Mouse (Mus musculus) ovary, adult 18-20 months (tissue): ENCODE measurements around the gene Eid2b.

Experiments
- DNase-seq: peaks from one replicate; pipeline ENCODE4 v3.0.0; 2022; ENCODE audit warnings: low spot score, mixed read lengths

Gene Eid2b

DNA sequence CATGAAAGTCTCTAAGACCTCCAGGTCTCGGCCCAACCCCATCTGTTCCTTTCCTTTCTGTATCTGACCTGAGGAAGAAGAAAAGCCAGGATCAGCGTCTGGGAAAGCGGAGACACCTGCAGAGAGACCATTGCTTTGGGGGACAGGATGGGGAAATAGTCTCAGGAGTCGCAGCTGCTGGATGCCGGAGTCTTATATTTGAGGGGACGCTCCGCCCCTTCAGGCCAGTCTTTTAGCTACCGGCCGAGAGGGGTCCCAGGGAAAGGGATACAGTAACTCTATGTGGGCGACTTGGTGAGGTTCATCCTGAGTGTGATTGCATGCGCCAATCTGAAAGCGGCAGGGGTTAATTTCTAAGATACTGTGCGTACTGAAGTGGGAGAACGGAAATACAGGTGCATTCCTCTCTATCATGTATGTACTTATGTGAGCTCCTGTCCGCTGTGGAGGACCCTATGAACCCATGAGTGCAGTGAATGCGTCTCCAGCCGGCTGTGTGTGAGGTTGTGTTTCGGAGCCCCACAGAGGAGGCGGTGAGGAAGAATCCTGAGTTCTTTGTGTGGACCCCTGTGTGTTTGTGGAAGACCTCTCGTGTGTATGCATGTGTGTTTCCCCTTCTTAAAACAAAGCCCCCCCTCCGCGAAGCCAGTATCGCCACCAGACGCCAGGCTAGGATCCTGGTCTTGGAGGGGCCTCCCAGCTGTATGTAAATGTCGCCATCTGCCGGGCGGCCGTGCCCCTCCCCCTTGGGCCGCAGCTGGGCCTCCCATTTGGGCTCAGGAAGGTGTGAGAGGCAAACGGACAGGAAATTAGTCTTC, 24.3 kb downstream of the Eid2b start, which contains the start of gene Dll3:
Dll3 (minus strand) TSS at position 623 of the 818 bp plus-strand sequence.
- no peak for DNase-seq

DNA sequence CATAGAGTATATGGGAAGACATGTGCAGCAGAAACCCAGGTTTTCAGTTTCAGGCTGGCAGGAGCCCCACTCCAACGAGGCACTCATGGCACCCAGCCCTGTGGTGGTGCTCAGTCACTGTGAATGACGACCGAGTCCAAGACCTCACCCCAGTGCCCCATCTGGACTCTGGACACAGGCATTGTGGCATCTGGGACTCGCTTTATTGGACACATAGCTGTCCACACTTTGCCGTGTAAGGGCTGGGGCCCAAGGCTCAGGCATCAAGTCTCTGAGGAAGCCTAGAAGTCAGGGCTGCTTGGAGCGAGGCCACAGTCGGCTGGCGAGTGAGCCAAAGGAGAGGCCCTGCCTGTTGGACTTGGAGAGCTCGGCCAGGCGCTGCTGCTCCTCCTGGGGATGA, 28.1 kb downstream of the Eid2b start:
- no peak for DNase-seq

DNA sequence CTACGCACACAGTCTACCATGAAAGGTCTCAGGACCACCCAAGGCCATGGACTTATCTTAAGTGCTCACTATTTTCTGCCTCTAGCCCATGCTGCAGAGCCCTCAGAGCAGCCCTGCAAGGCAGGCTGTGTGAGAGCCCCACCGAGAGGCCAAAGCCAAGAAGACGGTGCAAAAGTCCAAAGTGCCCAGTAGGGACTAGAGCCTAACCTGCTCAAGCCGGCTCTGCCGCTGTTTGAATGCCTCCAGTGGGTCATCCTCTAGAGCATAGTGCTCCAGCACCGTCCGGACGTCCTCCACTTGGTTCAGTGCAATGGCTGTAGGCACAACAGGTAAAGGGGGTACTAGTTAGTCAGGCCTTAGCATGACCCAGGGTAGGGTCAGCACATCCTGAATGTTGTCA, 28.7 kb downstream of the Eid2b start:
- DNase-seq, result no peak

DNA sequence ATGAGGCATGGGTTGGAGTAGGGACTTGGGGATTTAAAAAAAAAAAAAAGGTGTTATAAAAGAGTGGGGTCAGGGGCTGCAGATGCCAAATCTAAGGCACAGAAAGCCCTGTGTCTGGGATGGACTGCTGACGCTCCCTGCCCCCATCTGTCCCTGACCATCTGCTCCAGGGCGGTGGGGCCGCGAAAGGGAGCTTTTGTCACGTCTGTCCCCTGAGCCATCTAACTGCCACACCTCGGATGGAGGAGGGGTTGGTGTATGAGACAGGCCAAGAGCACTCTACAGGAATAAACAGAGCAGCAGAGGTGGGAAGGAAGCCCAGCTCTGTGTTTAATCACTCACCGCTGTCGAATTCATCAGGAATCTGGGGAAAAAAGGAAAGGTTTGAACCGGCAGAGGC, 32.2 kb downstream of the Eid2b start:
- DNase-seq, result no peak

DNA sequence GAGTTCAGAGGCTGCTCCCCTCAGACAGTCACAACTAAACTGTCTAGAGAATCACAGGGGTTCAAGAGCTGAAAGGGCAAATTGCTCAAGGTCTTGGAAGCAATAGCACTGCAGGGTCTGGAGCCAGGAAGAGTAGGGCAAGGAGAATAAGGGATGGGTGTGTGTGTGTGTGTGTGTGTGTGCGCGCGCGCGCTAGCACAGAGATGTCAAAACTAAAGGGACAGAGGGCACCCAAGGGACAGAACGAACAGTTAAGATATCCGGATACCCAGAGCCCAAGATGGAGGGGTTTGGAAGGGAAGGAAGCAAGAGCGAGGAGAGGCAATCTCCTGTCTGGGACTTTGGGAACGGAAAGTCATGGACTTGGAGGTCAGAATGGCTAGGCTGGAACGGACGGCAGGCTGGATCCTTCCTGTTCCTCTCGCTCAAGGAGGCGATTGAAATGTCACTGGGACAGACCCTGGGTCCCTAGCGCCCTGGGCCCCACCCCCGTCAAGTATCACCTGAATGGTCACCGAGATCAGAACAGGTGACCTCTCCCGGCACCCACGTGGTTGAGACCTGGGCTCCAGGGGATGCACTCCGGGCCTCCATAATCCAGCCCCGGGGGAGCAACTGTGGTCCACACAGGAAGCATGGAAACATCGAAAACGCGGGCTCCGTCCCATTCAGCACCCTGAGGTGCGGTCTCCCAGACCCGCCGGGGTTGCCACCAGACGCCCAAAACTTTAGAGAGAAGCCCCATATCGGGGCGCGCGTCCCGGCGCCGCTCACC, 33.8 kb downstream of the Eid2b start:
- no peak for DNase-seq

DNA sequence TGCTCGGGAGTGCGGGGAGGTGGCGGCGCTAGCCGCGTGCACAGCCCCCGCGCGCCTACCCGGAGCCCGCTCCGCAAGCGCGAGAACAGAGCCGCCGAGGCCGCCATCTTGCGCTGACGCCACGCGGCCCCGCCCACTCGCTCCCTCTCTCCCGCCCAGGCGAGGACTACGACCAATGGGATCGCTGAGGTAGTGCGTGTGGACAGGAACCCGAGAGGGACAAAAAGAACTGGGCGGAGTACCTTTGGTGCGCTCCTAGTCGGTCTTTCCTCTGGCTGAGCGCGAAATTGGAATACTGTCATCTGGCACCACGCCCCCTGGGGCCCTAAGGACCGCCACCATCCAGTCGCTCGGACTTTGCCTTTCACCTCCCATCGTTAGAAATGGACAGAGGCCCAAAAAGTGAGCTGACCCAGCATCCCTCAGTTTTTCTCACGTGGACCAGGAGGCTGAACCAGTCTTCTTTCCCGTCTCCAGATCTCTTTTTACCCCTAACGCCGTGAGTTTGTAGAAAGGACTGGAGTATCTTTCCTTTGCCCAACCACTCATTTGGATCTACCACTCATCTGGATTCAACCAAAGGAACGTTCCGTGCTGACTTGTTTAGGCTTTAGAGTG, 34.5 kb downstream of the Eid2b start, which contains the start of gene Timm50:
Timm50 (minus strand) TSS at position 147 of the 618 bp plus-strand sequence.
- DNase-seq, result peak; percentile 94

DNA sequence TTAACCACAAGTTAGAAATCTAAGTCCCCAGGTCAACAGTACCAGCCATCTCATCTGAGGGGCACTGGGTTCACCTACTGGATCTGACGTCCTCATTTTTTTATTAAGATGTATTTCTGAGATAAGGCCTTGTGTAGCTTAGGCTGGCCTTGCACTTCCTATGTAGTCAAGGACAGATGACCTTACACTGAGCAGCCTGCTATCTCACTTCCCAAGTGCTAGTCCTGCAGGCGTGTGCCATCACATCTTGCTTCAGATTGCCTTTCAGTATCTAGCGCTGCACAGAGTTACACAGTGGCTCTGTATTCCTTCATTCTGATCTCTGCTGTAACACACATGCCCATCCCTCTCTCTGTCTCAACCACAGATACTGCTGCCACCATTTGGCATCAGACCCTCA, 40.5 kb downstream of the Eid2b start:
- no peak for DNase-seq

DNA sequence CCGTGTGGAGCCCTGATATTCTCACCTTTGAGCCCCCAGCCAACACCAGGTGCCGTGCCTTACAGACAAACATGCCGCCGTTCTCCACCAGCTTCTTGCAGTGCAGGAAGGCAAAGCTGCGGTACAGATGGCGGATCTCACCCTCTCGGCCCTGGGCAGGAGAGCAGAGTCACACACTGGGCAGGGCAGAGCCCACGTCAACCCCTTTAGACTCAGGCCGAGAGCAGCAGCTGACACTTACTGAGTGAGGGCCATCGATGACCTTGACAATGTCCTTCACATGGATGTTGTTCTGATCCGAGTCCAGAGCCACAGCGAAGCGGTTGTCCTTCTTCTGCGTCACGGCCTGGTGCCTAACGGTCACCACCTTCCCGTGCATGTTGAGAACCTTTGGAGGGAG, 41.2 kb downstream of the Eid2b start:
- DNase-seq, result no peak

DNA sequence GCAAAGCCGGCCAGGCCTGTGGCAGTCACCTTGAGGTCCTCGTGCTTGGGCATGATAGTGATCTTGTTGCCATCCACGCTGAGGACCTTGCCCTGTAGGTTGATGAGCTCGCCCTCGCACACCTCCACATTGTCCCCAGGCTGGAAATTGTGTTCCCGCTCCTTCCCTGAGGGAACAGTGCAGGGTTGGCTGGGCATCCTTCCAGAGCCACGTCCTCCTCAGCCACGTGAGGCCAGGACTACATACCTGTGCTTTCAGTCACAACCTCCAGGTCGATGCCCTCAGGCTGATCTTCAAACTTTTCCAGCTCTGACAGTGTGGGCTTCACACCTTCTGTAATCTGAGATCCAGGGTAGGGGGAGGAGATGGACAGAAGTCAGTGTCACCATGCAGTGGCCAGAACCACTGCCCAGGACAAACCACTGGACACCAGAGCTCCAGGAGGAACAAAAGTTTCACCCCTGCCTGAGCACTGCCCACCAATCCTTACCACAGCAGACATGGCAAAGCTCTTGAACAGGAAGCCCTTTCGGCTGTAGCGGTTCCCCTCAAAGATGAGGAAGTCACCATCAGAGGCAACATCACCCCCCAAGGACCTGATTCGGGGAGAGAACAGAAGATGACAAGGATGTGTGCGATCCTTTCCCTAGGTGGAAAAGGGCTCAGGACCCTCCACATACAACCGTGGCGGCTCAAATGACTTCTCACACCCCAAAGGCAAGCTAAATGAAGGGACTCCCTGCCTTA, 44.6 kb downstream of the Eid2b start:
- DNase-seq, result no peak

DNA sequence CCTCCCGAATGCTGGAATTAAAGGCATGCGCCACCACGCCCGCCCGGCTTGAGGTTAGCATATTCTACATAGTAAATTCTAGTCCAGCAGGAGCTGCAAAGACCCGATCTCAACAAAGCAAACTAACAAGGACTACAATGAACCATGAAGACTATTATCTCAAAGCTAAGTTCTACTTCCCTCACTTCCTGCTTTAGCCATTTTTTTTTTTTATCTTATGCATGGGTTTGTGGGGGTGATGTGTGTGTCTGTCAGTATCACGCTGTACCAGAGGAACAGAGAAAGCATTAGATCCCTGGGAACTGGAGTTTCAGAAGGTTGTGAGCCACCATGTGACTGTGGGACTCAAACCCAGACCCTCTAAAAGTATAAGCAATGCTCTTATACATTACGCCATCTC, 47.8 kb downstream of the Eid2b start:
- no peak for DNase-seq

DNA sequence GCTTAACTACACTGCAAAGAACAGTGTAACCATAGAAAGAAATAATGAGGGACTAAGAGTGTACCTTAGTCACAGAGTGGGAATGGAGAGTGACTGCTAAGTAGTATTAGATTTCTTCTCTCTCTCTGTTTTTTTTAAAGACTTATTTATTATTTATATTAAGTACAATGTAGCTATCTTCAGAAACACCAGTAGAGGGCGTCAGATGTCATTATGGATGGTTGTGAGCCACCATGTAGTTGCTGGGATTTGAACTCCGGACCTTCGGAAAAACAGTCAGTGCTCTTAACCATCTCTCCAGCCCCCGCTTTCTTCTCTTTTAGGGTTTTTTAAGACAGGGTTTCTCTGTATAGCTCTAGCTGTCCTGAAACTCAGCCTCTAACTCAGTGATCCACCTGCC, 48.9 kb downstream of the Eid2b start:
- DNase-seq, result no peak

DNA sequence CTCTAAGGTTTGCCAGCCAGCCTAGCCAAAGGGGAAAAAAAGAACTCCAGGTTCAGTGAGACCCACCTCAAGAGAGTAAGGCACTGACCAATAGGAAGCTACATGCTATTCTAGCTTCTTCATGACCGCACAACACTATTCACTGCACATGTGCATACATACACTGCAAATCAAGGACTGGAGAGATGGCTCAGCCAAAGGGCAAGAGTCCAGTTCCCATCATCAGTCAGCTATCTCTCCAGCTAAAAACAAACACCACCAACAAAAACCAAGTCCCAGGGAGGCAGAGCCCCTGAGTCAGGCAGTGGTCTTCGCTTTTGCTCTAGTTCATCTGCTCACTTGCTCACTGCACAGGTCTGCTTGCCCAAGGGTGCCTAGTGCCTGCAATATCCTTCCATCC, 50.7 kb downstream of the Eid2b start:
- no peak for DNase-seq
